Mouse (Mus musculus): ENCODE results near the gene Cdkl2.

Cdkl2 gene

GRCm38 (mm10) chr5:91994546-91994945 lies 49.1 kb downstream of the Cdkl2 start:
- no peak for DNase-seq (ENCODE audit: extremely low read depth, low read depth, low spot score)

- no peak for DNase-seq (ENCODE audit: extremely low read depth, low read depth, low spot score)
These were observed 50.6 kb downstream of the Cdkl2 start for GRCm38 (mm10) chr5:91993061-91993460.

GRCm38 (mm10) chr5:91991191-91991937 lies 52.3 kb downstream of the Cdkl2 start:
- DNase-seq (ENCODE audit: extremely low read depth, low read depth, low spot score), result no peak

GRCm38 (mm10) chr5:91989261-91989660 lies 54.4 kb downstream of the Cdkl2 start:
- DNase-seq (ENCODE audit: extremely low read depth, low read depth, low spot score), result no peak

- no peak for DNase-seq (ENCODE audit: extremely low read depth, low read depth, low spot score)
These were observed 55.9 kb downstream of the Cdkl2 start for GRCm38 (mm10) chr5:91987799-91988198.

- DNase-seq (ENCODE audit: extremely low read depth, low read depth, low spot score), result no peak
These were observed 56.4 kb downstream of the Cdkl2 start, which contains the start of gene Odaph for GRCm38 (mm10) chr5:91987236-91987635. Odaph (plus strand) TSS chr5:91987475.

- DNase-seq (ENCODE audit: extremely low read depth, low read depth, low spot score), result no peak
These were observed 58.0 kb downstream of the Cdkl2 start for GRCm38 (mm10) chr5:91985721-91986120.

GRCm38 (mm10) chr5:91983490-91983889 lies 60.2 kb downstream of the Cdkl2 start:
- DNase-seq (ENCODE audit: extremely low read depth, low read depth, low spot score), result no peak

GRCm38 (mm10) chr5:91981176-91981840 lies 62.4 kb downstream of the Cdkl2 start:
- no peak for DNase-seq (ENCODE audit: extremely low read depth, low read depth, low spot score)

- no peak for DNase-seq (ENCODE audit: extremely low read depth, low read depth, low spot score)
These were observed 66.3 kb downstream of the Cdkl2 start for GRCm38 (mm10) chr5:91977397-91977770.

GRCm38 (mm10) chr5:91976566-91977396 lies 66.9 kb downstream of the Cdkl2 start:
- DNase-seq (ENCODE audit: extremely low read depth, low read depth, low spot score), result no peak

- DNase-seq (ENCODE audit: extremely low read depth, low read depth, low spot score), result no peak
These were observed 67.9 kb downstream of the Cdkl2 start for GRCm38 (mm10) chr5:91975758-91976157.

- no peak for DNase-seq (ENCODE audit: extremely low read depth, low read depth, low spot score)
These were observed 69.7 kb downstream of the Cdkl2 start for GRCm38 (mm10) chr5:91974002-91974401.

GRCm38 (mm10) chr5:91972046-91972445 lies 71.6 kb downstream of the Cdkl2 start:
- peak; percentile 57 for DNase-seq (ENCODE audit: extremely low read depth, low read depth, low spot score)

GRCm38 (mm10) chr5:91962639-91963440 lies 80.8 kb downstream of the Cdkl2 start, which contains the start of gene Rchy1:
Rchy1 (minus strand) TSS chr5:91963068.
- peak; percentile 66 for DNase-seq (ENCODE audit: extremely low read depth, low read depth, low spot score)

- DNase-seq (ENCODE audit: extremely low read depth, low read depth, low spot score), result peak; percentile 69
These were observed 81.4 kb downstream of the Cdkl2 start for GRCm38 (mm10) chr5:91962259-91962638.

- peak; percentile 25 for DNase-seq (ENCODE audit: extremely low read depth, low read depth, low spot score)
These were observed 82.3 kb downstream of the Cdkl2 start for GRCm38 (mm10) chr5:91961370-91961769.

GRCm38 (mm10) chr5:91960606-91961254 lies 83.0 kb downstream of the Cdkl2 start:
- peak; percentile 68 for DNase-seq (ENCODE audit: extremely low read depth, low read depth, low spot score)

- DNase-seq (ENCODE audit: extremely low read depth, low read depth, low spot score), result no peak
These were observed 83.7 kb downstream of the Cdkl2 start for GRCm38 (mm10) chr5:91959986-91960385.

- no peak for DNase-seq (ENCODE audit: extremely low read depth, low read depth, low spot score)
These were observed 84.6 kb downstream of the Cdkl2 start for GRCm38 (mm10) chr5:91959096-91959495.

Data from fat pad, adult 2 months (tissue).